Mouse (Mus musculus): ENCODE measurements around the gene Pum1.

The Pum1 gene

DNA sequence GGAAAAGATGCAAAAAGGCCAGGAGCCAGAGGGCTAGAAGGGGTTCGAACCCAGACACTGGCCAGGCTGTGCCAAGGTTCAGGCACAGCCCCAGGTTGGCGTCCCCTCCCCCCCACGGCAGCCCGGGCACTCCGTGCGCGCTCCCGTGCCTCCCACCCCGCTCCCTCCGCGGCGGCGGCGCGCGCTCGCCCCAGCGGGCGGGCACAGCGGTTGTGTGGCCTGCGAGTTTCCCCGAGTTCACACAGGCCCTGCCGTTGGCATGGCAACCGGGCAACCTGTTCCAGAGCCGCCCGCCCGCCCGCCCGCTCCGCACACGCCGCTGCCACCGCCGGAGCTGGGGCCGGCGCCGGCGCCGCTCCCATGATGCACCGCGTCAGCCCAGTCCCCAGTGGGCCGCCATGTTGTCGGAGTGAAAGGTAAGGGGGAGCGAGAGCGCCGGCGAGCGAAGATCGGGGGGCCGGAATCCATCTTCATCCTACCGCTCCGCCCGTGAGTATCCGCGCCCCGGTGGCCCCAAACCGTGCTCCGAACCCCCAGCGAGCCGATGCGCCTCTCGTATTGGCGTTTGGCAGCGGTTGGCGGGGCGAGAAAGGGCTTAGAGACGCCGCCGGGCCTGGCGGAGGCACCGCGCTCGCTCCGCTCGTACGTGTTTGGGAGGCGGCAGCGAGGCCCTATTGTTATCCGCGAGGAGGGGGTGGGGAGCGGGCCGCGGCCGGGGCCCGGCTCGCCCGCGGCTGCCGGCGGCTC, at the start of gene Pum1:
Gene Pum1, plus strand, starts transcription at position 343 of the 747 bp plus-strand sequence.
- CTCF ChIA-PET, result interaction anchor here in 3 of 4 experiments (0.6 to 2.1 kb wide), 8 partner anchors 11 to 848 kb away, joined by 3 to 6 read pairs (median 3); no protein-coding TSS in a partner anchor
- POLR2A ChIA-PET, result interaction anchor here (0.6 to 17.2 kb wide), 47 partner anchors 8 to 569 kb away, joined by 3 to 818 read pairs (median 6); partner anchors contain the start of gene Pef1 (in 1 of the 4)

GRCm38 (mm10) chr4:130629391-130629790, 33.7 kb upstream of the Pum1 start:
- ChIA-PET CTCF (interaction anchor here in 3 of 4 experiments (0.6 to 1.4 kb wide), 5 partner anchors 96 to 299 kb away, joined by 3 to 7 read pairs (median 3); no protein-coding TSS in a partner anchor), POLR2A (interaction anchor here (0.6 to 15.2 kb wide), 54 partner anchors 10 to 522 kb away, joined by 3 to 810 read pairs (median 6); partner anchors contain the start of genes Pum1 (in 3 of the 4), Fabp3 (in 1 of the 4), Gm10570 (in 1 of the 4) and Nkain1 (in 1 of the 4))

DNA sequence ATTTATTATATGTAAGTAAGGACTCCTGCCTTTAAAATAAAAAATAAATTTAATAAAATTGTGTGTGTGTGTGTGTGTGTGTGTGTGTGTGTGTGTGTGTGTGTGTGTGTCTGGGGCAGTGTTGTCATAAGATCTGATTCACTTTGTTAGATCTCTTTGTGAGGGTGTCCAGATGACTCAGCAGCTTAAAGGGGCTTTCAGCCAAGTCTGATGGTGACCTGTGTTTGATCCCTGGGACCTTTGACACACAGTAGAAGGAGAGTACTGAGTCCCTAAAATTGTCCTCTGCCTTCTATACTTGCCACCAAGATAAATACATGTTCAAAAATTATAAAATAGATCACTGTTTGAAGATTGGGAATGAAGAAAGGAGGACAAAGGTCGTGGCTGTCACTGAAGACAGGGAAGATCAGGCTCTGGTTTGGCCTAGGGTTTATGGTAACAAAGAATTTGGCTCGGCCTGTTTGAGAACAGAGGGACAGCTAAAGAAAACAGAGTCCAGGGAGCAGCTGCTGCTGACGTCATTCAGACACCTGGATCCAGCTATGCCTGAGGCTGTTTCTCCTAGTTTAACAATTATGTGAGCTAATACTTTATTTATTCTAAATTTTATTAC, 32.8 kb upstream of the Pum1 start:
- POLR2A ChIA-PET, result interaction anchor here (0.5 to 15.2 kb wide), 65 partner anchors 9 to 528 kb away, joined by 3 to 810 read pairs (median 5); partner anchors contain the start of genes Pum1 (in 3 of the 4), Fabp3 (in 1 of the 4), Gm10570 (in 1 of the 4) and Nkain1 (in 1 of the 4)
- CTCF ChIA-PET, result interaction anchor here in 3 of 4 experiments (0.7 to 1.4 kb wide), 3 partner anchors 97 to 271 kb away, joined by 3 read pairs; no protein-coding TSS in a partner anchor

GRCm38 (mm10) chr4:130635076-130635475, 28.0 kb upstream of the Pum1 start:
- POLR2A ChIA-PET, result interaction anchor here (0.6 to 15.2 kb wide), 44 partner anchors 8 to 333 kb away, joined by 3 to 810 read pairs (median 5); partner anchors contain the start of genes Fabp3 (in 2 of the 4), Gm10570 (in 2 of the 4), Pum1 (in 2 of the 4) and Zcchc17 (in 1 of the 4)
- CTCF ChIA-PET, result interaction anchor here in 1 of 4 experiments (0.6 to 0.9 kb wide), 2 partner anchors 28 to 55 kb away, joined by 3 to 6 read pairs; partner anchors contain the start of gene Pum1

DNA sequence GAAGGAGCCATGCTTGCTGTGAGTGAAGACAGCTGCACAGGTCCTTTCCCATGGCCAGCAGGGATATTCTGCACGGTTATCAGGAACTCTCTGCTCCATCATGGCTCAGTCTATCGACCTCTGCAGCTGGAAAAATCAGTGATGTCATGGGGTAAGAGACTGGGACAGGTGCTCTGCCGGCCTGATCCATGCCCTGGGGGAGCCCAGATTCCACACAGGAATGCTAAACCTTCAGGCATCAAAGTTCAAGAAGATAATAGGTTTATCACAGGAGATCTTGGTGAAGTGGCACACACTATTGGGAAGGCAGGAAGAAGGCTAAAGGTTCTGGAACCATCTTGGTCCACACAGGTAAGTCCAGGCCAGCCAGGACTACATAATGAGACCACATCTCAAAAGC, 26.4 kb upstream of the Pum1 start:
- ChIA-PET CTCF (interaction anchor here in 2 of 4 experiments (0.7 to 1.4 kb wide), 2 partner anchors 26 to 48 kb away, joined by 3 read pairs; partner anchors contain the start of gene Pum1 (in 1 of the 2)), POLR2A (interaction anchor here in 3 of 4 experiments (0.6 to 15.2 kb wide), 23 partner anchors 10 to 560 kb away, joined by 3 to 810 read pairs (median 51); partner anchors contain the start of genes Fabp3 (in 3 of the 3), Gm10570 (in 3 of the 3), Pum1 (in 3 of the 3) and Pef1 (in 1 of the 3))

DNA sequence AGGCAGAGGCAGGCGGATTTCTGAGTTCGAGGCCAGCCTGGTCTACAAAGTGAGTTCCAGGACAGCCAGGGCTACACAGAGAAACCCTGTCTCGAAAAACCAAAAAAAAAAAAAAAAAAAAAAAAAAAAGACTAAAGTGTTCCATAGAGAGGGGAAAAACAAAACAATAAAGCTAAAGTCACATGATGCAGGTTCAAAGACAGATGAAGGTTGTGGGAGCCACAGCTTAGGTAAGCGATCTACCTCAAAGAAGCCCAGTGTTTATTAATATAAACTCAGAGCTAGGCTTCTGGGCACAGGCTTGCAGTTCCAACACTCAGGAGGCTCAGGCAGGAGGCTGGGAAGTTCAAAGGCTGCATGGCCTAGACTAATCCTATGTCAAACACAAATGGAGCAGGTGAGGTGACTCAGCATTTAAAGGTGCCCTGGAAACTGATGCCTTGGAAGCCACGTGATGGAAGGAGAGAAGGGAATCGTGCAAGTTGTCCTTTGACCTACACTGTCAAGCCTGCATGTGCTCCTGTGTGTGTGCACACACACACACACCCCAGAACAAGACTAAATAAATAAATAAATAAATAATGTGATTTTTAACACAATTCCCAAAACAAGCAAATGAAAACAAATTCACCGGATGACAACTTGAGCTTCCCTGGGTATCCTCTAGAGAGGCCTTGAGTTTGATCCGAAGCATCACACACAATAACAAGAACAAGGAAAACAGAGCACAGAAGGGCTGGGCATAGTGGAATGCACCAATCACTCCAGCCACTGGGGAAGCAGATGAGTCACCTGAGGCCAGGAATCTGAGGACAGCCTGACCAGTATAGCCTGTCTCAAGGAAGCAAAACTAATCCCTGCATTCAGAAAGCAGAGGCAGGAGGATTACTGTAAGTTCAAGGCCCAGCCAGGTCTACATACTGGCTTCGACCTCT, 25.4 kb upstream of the Pum1 start:
- ChIA-PET POLR2A (interaction anchor here (0.6 to 18.7 kb wide), 55 partner anchors 1 to 1236 kb away, joined by 3 to 810 read pairs (median 5); partner anchors contain the start of genes Fabp3 (in 3 of the 4), Gm10570 (in 3 of the 4), Pum1 (in 3 of the 4) and Pef1 (in 2 of the 4)), CTCF (interaction anchor here in 3 of 4 experiments (0.5 to 1.1 kb wide), 5 partner anchors 15 to 655 kb away, joined by 3 to 4 read pairs (median 3); no protein-coding TSS in a partner anchor)

DNA sequence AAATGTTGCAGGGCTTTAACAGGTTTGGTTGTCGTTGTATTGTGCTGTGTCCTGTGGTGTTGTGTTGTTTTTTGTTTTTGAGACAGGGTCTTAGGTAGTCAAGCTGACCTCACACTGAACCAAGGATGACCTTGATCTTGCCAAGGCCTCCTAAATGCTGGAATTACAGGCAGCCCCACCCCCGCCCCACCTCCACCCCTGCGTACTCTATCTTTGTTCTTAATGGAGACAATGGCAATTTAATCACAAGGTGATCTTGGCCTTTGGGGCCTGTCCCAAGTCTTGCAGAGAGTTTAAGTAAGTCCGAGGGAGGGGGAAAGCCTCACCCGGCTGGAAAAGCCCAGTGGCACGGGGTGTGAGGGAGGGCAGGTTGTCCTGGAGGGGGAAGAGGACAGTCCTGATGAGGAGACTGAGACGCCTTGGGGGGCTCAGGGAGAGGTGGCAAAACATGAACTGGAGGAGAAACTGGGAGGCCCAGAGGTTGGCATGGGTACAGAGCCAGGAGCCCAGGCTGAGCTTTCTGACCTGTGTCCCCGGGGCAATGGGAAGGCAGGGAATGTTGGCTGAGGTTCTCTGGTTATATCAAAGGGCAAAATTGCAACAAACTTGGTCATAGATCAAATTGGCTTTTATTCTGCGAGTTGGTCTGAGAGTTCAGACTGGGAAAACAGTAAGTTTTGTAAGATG, 22.9 kb upstream of the Pum1 start:
- CTCF ChIA-PET, result interaction anchor here in 1 of 4 experiments (0.8 to 1.5 kb wide), 4 partner anchors 12 to 120 kb away, joined by 3 to 6 read pairs (median 3); no protein-coding TSS in a partner anchor
- POLR2A ChIA-PET, result interaction anchor here (0.5 to 18.7 kb wide), 56 partner anchors 4 to 716 kb away, joined by 3 to 810 read pairs (median 6); partner anchors contain the start of genes Fabp3 (in 3 of the 4), Gm10570 (in 3 of the 4), Pum1 (in 3 of the 4) and Pef1 (in 2 of the 4)

- POLR2A ChIA-PET, result interaction anchor here (0.6 to 18.7 kb wide), 23 partner anchors 4 to 339 kb away, joined by 3 to 810 read pairs (median 62); partner anchors contain the start of genes Pum1 (in 2 of the 4), Fabp3 (in 1 of the 4) and Gm10570 (in 1 of the 4)
- CTCF ChIA-PET, result interaction anchor here in 1 of 4 experiments (1.1 kb wide), 1 partner anchor 19 kb away, joined by 3 read pairs; no protein-coding TSS in a partner anchor
Measured at GRCm38 (mm10) chr4:130642468-130642867, 20.7 kb upstream of the Pum1 start.

GRCm38 (mm10) chr4:130645426-130645825, 17.7 kb upstream of the Pum1 start:
- ChIA-PET POLR2A (interaction anchor here in 3 of 4 experiments (0.8 to 18.7 kb wide), 17 partner anchors 8 to 214 kb away, joined by 3 to 569 read pairs (median 6); partner anchors contain the start of gene Pum1 (in 3 of the 3)), CTCF (no interaction called here)

- ChIA-PET POLR2A (interaction anchor here in 3 of 4 experiments (1.1 to 18.7 kb wide), 8 partner anchors 11 to 131 kb away, joined by 3 to 569 read pairs (median 192); partner anchors contain the start of gene Pum1 (in 2 of the 3)), CTCF (interaction anchor here in 1 of 4 experiments (0.5 to 0.6 kb wide), 2 partner anchors 464 to 1238 kb away, joined by 3 read pairs; no protein-coding TSS in a partner anchor)
Measured at GRCm38 (mm10) chr4:130651286-130651685, 11.8 kb upstream of the Pum1 start.

- ChIA-PET POLR2A (interaction anchor here (0.6 to 18.7 kb wide), 28 partner anchors 7 to 345 kb away, joined by 3 to 569 read pairs (median 6); partner anchors contain the start of gene Pum1 (in 3 of the 4)), CTCF (interaction anchor here in 2 of 4 experiments (0.6 to 1.1 kb wide), 6 partner anchors 13 to 132 kb away, joined by 3 to 5 read pairs (median 3); no protein-coding TSS in a partner anchor)
Measured at GRCm38 (mm10) chr4:130652546-130652945, 10.6 kb upstream of the Pum1 start.

DNA sequence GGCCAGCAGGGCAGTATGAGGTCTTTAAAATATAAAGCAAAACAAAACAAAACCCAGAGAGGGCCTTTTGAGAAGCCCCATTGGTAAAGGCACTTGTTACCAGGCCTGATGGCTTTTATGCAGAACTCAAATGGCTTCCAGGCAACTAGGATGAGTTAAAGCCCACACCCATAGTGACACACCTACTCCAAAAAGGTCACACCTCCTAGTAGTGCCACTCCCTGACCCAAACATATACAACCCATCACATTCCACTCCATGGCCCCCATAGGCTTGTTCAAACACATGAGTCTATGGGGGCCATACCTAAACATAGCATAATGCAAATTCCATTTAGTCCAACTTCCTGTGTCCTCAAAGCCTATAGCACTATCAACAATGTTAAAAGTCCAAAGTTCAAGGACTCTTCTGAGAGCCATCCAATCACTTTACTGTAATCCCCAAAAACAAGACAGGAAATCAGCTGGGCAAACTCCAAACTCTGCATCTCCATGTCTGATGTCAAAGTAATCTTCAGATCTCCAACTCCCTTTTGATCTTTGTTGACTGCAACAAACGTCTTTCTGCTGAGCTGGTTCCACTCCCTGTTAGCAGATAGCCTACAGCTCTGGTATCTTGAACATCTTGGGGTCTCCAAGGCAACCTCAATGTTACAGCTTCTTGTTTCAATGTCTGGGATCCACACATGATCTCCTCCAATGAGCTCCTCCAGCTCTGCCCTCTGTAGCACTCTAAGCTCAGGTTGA, 5.1 kb upstream of the Pum1 start:
- ChIA-PET POLR2A (interaction anchor here (0.7 to 17.2 kb wide), 24 partner anchors 8 to 350 kb away, joined by 3 to 818 read pairs (median 6); no protein-coding TSS in a partner anchor), CTCF (interaction anchor here in 1 of 4 experiments (0.9 kb wide), 1 partner anchor 220 kb away, joined by 3 read pairs; no protein-coding TSS in a partner anchor)

DNA sequence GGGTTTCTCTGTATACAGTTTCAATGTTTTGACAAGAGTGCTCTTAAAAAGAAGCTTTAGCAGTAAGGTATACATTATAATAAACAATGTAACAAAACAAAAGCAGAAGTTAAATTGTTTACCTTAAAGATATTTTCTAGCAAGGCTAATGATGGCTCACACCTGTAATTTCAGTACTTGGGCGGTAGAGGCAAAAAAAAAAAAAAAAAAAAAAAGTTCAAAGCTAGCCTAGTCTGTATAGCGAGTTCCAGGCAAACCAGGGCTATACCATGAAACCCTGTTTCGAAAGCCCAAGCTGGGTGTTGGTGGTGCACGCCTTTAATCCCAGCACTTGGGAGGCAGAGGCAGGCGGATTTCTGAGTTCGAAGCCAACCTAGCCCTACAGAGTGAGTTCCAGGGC, 3.7 kb upstream of the Pum1 start:
- CTCF ChIA-PET, result interaction anchor here (0.6 to 0.7 kb wide), 8 partner anchors 9 to 1741 kb away, joined by 3 to 10 read pairs (median 4); no protein-coding TSS in a partner anchor
- POLR2A ChIA-PET, result interaction anchor here (0.6 to 17.2 kb wide), 35 partner anchors 9 to 1854 kb away, joined by 3 to 818 read pairs (median 5); partner anchors contain the start of genes Fabp3 (in 1 of the 4), Marcksl1 (in 1 of the 4), Snrnp40 (in 1 of the 4) and Zcchc17 (in 1 of the 4)

GRCm38 (mm10) chr4:130660106-130660505, 3.0 kb upstream of the Pum1 start:
- ChIA-PET POLR2A (interaction anchor here (0.6 to 17.2 kb wide), 31 partner anchors 9 to 1832 kb away, joined by 3 to 818 read pairs (median 5); partner anchors contain the start of genes Fabp3 (in 1 of the 4), Marcksl1 (in 1 of the 4), Snrnp40 (in 1 of the 4) and Zcchc17 (in 1 of the 4)), CTCF (interaction anchor here (0.6 to 0.7 kb wide), 9 partner anchors 8 to 1741 kb away, joined by 3 to 8 read pairs (median 4); partner anchors contain the start of gene Laptm5 (in 1 of the 4))

Data from embryonic stem cell, embryonic (primary cell).